19 mouse cellular contexts compared by ENCODE assay signal in the genomic region with DNA sequence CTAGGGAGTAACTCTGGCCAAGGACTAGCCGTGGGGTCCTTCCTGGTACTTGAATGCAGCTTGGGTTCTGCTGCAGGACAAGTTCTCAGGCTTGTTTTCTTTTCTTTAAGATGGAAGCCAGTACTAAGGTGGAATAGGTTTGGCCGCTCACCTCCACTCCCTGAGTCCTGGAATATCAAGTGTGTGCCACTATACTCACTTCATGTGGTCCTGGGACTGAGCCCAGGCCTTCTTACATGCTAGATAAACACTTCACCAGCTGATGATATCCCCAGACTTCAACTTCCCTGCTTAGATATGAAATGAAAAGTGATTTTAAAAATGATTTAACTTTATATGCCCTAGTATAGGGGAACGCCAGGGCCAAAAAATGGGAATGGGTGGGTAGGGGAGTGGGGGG. TPM values are rescaled to one million over a fixed set of nuclear protein-coding genes. Genes with fewer than 3 reads are reported as not detected.
DNase-seq lines count a peak whose midpoint lies in the region; TF ChIP-seq lines count a peak whose summit lies in the region.
"Had no signal": no experiment of that assay in that cellular context is flagged by ENCODE, and none has a peak within 500 bp of the region (broad histone marks: within the 10 kb centered on the region; RNA-seq: fewer than 3 reads in every experiment).

No protein-coding gene starts in this region.

- no peak overlapping the region for H3K9ac ChIP-seq in ES-E14 (ENCODE audit: insufficient read depth, low read depth, low read length, poor library complexity, severe bottlenecking)
- H3K9ac ChIP-seq: embryonic facial prominence, embryonic 12.5 days; embryonic facial prominence, embryonic 15.5 days; forebrain, postnatal 0 days; hindbrain, embryonic 14.5 days had no signal

- H3K4me1 ChIP-seq in ES-E14 (ENCODE audit: control insufficient read depth in 2 of 2, insufficient read depth in 2 of 2, low read length in 2 of 2, poor library complexity in 1 of 2) = peaks cover 2 to 11% of the 10 kb centered on the region in 2 experiments; a peak in 3 of 4 replicates
- H3K4me1 ChIP-seq: embryonic facial prominence, embryonic 12.5 days; embryonic facial prominence, embryonic 15.5 days had no signal

- peak overlapping the region; percentile 34; the same call in 1 of the 2 replicates for H3K27ac ChIP-seq in ES-E14 (ENCODE audit: insufficient read depth, low read depth, low read length, poor library complexity, severe bottlenecking)
- H3K27ac ChIP-seq: embryonic facial prominence, embryonic 12.5 days; embryonic facial prominence, embryonic 15.5 days; hindbrain, embryonic 14.5 days had no signal

- no peak overlapping the region for H3K4me3 ChIP-seq in ES-E14 (ENCODE audit: insufficient read depth in 1 of 2, low read depth in 1 of 2, low read length in 2 of 2, poor library complexity in 1 of 2, severe bottlenecking in 1 of 2)
- H3K4me3 ChIP-seq: embryonic facial prominence, embryonic 12.5 days; embryonic facial prominence, embryonic 15.5 days had no signal

- no peaks in the 10 kb centered on the region for H3K36me3 ChIP-seq in ES-E14 (ENCODE audit: control insufficient read depth, insufficient read depth, low read length, poor library complexity, severe bottlenecking)
- H3K36me3 ChIP-seq: embryonic facial prominence, embryonic 12.5 days; embryonic facial prominence, embryonic 15.5 days; G1E had no signal

- in situ Hi-C loops in ES-E14 (cut with MboI; ENCODE audit: low sequenced_read_pairs in 2 of 2, unreplicated experiment in 2 of 2) = no loop called here

- H3K9me3 ChIP-seq in ES-E14 (ENCODE audit: control insufficient read depth, insufficient read depth, low read depth, low read length) = no peaks in the 10 kb centered on the region; the same call in 1 of the 2 replicates
- H3K9me3 ChIP-seq: embryonic facial prominence, embryonic 12.5 days; embryonic facial prominence, embryonic 15.5 days; G1E had no signal

- peak; percentile 37 to 42 for DNase-seq in lung, adult 18-20 months
- no peak for DNase-seq in lung, postnatal 25 days (ENCODE audit: low spot score)
- no peak for DNase-seq in ES-E14 (ENCODE audit: low read depth, low spot score)
- DNase-seq in lung, postnatal 10 days = peak; percentile 18
- DNase-seq in lung, postnatal 4 days = peak; percentile 17 to 41
- DNase-seq in B cell, adult 2 months = no peak
- no peak for DNase-seq in heart, postnatal 14 days
- DNase-seq: adrenal gland, postnatal 10 days; cerebellum, adult 11 months; cerebellum, adult 2 months; cerebellum, adult 9-11 months; cerebellum, postnatal 25 days; forebrain, postnatal 0 days; gastrocnemius, postnatal 36 days; heart, postnatal 36 days had no signal

- intact Hi-C loops in heart, postnatal 14 days (cut with DNase I) = no loop called here

TF ChIP-seq in ES-E14, 5 proteins besides CTCF, POLR2A, EP300 and RAD21:
- TF ChIP-seq ZC3H11A (IDR thresholded peaks at IDR 0.05; ENCODE audit: borderline replicate concordance, low read depth, low read length) (no peak), CHD2 (IDR thresholded peaks at IDR 0.05; ENCODE audit: low read depth, low read length) (no peak), HCFC1 (IDR thresholded peaks at IDR 0.05; ENCODE audit: borderline replicate concordance, insufficient read depth, low read length) (no peak), MAFK (IDR thresholded peaks at IDR 0.05; ENCODE audit: insufficient read depth, low read depth, low read length) (no peak), ZNF384 (IDR thresholded peaks at IDR 0.05; ENCODE audit: low read depth, low read length) (no peak)

RNA-seq across cellular contexts. Expression of gene Cggbp1, which starts 25.5 kb away (rescaled TPM):
- 63.9 and 75.4 TPM in 2 replicates for total RNA-seq in ES-E14 (2012; rRNA removed)
- 10 to 100 TPM; 45.7 to 52.6 TPM for total RNA-seq in heart, postnatal 14 days (2021)

RNA-seq across cellular contexts. Expression of gene Zfp654, which starts 25.9 kb away (rescaled TPM):
- total RNA-seq in ES-E14 (2012; rRNA removed) = 16.1 and 19.4 TPM in 2 replicates
- total RNA-seq in heart, postnatal 14 days (2021) = 1 to 10 TPM; 9.6 to 10.0 TPM

Comparison
In these comparisons a context has a peak if more than half of its experiments do, and no peak if none do; other contexts are left out.
1. DNase-seq: peak in lung, adult 18-20 months (2 of 2), lung, postnatal 10 days (single experiment) and lung, postnatal 4 days (2 of 2); none in lung, postnatal 25 days (single experiment), ES-E14 (single experiment), B cell, adult 2 months (0 of 2) and heart, postnatal 14 days (0 of 2).